Mouse (Mus musculus) myocyte (in vitro differentiated cells): ENCODE results near the gene Ubap2. TPM values are rescaled to one million over a fixed set of nuclear protein-coding genes. Genes with fewer than 3 reads are reported as not detected.

Experiments
- H3K27me3 ChIP-seq: one replicate; pipeline ENCODE4 v1.6.1; 2011; ENCODE audit not compliant: control insufficient read depth, insufficient read depth, insufficient read length
- H3K36me3 ChIP-seq: one replicate; pipeline ENCODE4 v1.6.1; 2011; ENCODE audit not compliant: control insufficient read depth, insufficient read depth
- H3K4me2 ChIP-seq: one replicate; pipeline ENCODE4 v1.6.1; 2011; ENCODE audit warnings: low read depth, control low read depth
- H3K4me3 ChIP-seq: one replicate; pipeline ENCODE4 v1.5.1; 2011; ENCODE audit warnings: mild to moderate bottlenecking, control low read depth, moderate library complexity
- H3K79me2 ChIP-seq: one replicate; pipeline ENCODE4 v1.6.1; 2011; ENCODE audit not compliant: control insufficient read depth, insufficient read depth
- H3ac ChIP-seq: one replicate; pipeline ENCODE4 v1.6.1; 2011; ENCODE audit not compliant: control insufficient read depth, insufficient read length
- CEBPB ChIP-seq: IDR thresholded peaks from 2 replicates; pipeline ENCODE4 v1.6.1; 2011; ENCODE audit warnings: mild to moderate bottlenecking, moderate library complexity; ENCODE audit not compliant: poor library complexity, insufficient read depth, severe bottlenecking
- E2F4 ChIP-seq: IDR thresholded peaks from one replicate; pipeline ENCODE4 v1.6.1; 2011; ENCODE audit warnings: mild to moderate bottlenecking, control low read depth, moderate library complexity; ENCODE audit not compliant: insufficient read depth
- MAX ChIP-seq: IDR thresholded peaks from one replicate; pipeline ENCODE4 v1.6.1; 2011; ENCODE audit warnings: low read depth, mild to moderate bottlenecking, control low read depth
- MYOD1 ChIP-seq, 3 experiments: IDR thresholded peaks; one replicate each; pipeline ENCODE4 v1.6.1; 2011; ENCODE audit warnings: control low read depth in 2 of 3, low read depth in 2 of 3, mild to moderate bottlenecking in 2 of 3, moderate library complexity in 1 of 3; ENCODE audit not compliant: insufficient read length in 2 of 3, control insufficient read depth in 1 of 3
- MYOG ChIP-seq, 3 experiments: IDR thresholded peaks; one replicate each; pipeline ENCODE4 v1.6.1; 2011; ENCODE audit warnings: control low read depth in 2 of 3, low read depth in 2 of 3, mild to moderate bottlenecking in 2 of 3; ENCODE audit not compliant: insufficient read length in 2 of 3, control insufficient read depth in 1 of 3, insufficient read depth in 1 of 3
- POLR2A ChIP-seq: IDR thresholded peaks from one replicate; pipeline ENCODE4 v1.6.1; 2011; ENCODE audit warnings: low read depth, mild to moderate bottlenecking, control low read depth, moderate library complexity; ENCODE audit not compliant: insufficient read length
- POLR2AphosphoS2 ChIP-seq: IDR thresholded peaks from one replicate; pipeline ENCODE4 v1.6.1; 2011; ENCODE audit warnings: low read depth, control low read depth; ENCODE audit not compliant: insufficient read length
- REST ChIP-seq: IDR thresholded peaks from one replicate; pipeline ENCODE4 v1.6.1; 2011; ENCODE audit warnings: mild to moderate bottlenecking, control low read depth, moderate library complexity; ENCODE audit not compliant: insufficient read depth, insufficient read length
- TCF3 ChIP-seq: IDR thresholded peaks from one replicate; pipeline ENCODE4 v1.6.1; 2011; ENCODE audit warnings: low read depth, control low read depth; ENCODE audit not compliant: insufficient read length
- USF1 ChIP-seq: IDR thresholded peaks from one replicate; pipeline ENCODE4 v1.6.1; 2011; ENCODE audit warnings: low read depth, mild to moderate bottlenecking, control low read depth, moderate library complexity
- polyA plus RNA-seq: library from polyadenylated mRNA; unstranded; fragments of >200 nt; fragmentation: generic; extraction: Trizol; gene quantifications from one replicate; pipeline ENCODE4 v1.2.1, GENCODE M21; 2012; ENCODE audit warnings: missing spikeins

The Ubap2 gene
- polyA plus RNA-seq, 1 experiment: 71.5 TPM

DNA sequence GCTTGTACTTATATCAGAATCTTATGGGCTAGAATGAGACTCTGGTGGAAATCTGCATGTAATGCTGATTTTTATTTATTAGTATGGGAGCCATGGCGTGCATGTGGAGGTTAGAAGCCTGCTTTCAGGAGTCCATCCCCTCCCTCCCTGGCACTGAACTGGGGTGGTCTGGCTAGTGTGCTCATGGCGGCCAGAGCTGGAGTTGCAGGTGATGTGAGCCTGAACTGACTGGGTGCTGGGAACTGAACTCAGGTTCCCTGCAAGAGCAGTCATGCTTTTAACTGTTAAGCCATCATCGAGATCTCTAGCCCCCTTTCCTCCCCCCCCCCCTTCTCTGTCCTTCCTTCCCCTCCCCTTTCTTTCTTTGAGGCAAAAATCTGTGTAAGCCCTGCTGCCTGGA lies 125.1 kb downstream of the Ubap2 start:
- H3K27me3 ChIP-seq: no peaks in the 10 kb centered on the region
- no peak overlapping the region for H3K4me2 ChIP-seq
- H3ac ChIP-seq: no peak overlapping the region
- H3K36me3 ChIP-seq: no peaks in the 10 kb centered on the region
- H3K79me2 ChIP-seq: peaks cover 98% of the 10 kb centered on the region
- no peak overlapping the region for H3K4me3 ChIP-seq
- TF ChIP-seq MYOD1 (IDR thresholded peaks at IDR 0.05; ENCODE audit: control insufficient read depth in 1 of 3, insufficient read length in 2 of 3, low read depth in 2 of 3) (no peak), USF1 (no peak), POLR2A (no peak), MYOG (IDR thresholded peaks at IDR 0.05; ENCODE audit: control insufficient read depth in 1 of 3, insufficient read depth in 1 of 3, insufficient read length in 2 of 3, low read depth in 2 of 3) (no peak), CEBPB (no peak), E2F4 (no peak), MAX (no peak), POLR2AphosphoS2 (no peak), TCF3 (no peak), REST (no peak)

Other genes starting within 250 kb of the Ubap2 start
- not detected for gene Aqp7, start 227.0 kb downstream of the Ubap2 start, polyA plus RNA-seq
- not detected for gene Aqp3, start 177.0 kb downstream of the Ubap2 start, polyA plus RNA-seq
- gene Nol6, start 150.7 kb downstream of the Ubap2 start, polyA plus RNA-seq: 26.3 TPM
- 69.0 TPM for gene Ube2r2, start 139.4 kb downstream of the Ubap2 start, polyA plus RNA-seq
- gene Dcaf12, start 39.7 kb upstream of the Ubap2 start, polyA plus RNA-seq: 27.1 TPM
- gene Ubap1, start 73.9 kb upstream of the Ubap2 start, polyA plus RNA-seq: 29.2 TPM
- gene Kif24, start 189.7 kb upstream of the Ubap2 start, polyA plus RNA-seq: 7.2 TPM
- 36.9 TPM for gene Nudt2, start 190.0 kb upstream of the Ubap2 start, polyA plus RNA-seq
- gene AI464131, start 227.9 kb upstream of the Ubap2 start, polyA plus RNA-seq: 33.9 TPM
- gene 1110017D15Rik, start 242.2 kb upstream of the Ubap2 start, polyA plus RNA-seq: 0.06 TPM